Mouse (Mus musculus): ENCODE data around the gene Ddx47. TPM values are rescaled to one million over a fixed set of nuclear protein-coding genes. Genes with fewer than 3 reads are reported as not detected.

The Ddx47 gene
- polyA plus RNA-seq, 1 experiment: 66.6 TPM

DNA sequence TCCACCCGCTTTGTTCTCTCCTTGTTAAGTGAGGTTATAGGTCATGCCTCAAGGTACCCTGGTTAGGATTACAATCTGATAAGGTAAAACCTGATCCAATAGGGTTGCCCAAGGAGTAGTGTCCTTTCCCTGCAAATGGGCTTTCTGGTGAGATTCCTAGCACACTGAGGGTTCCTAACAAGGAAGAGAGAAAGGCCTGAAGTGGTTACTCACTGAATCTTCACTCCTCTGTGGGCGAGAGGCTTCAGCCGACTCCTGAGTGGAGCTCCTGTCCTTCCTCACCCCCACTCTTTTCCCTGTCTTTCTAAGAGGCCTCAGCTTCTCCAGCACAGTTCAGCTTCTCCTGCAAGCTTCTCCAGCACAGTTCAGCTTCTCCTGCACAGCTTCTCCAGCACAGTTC is 12.6 kb upstream of the Ddx47 start:
- Histone ChIP-seq H3K4me3 (ENCODE audit: insufficient read depth, low read length) (no peak overlapping the region), H3K4me1 (ENCODE audit: control insufficient read depth, insufficient read depth, low read length) (peaks cover 9% of the 10 kb centered on the region; the same call in 1 of the 2 replicates), H3K27ac (ENCODE audit: insufficient read depth, low read length) (no peak overlapping the region)
- TF ChIP-seq POLR2A (IDR thresholded peaks at IDR 0.05; ENCODE audit: extremely low read depth, insufficient read depth, low read length): no peak
- no peak for TF ChIP-seq CTCF (IDR thresholded peaks at IDR 0.05; ENCODE audit: extremely low read depth, insufficient read depth, low read length)

DNA sequence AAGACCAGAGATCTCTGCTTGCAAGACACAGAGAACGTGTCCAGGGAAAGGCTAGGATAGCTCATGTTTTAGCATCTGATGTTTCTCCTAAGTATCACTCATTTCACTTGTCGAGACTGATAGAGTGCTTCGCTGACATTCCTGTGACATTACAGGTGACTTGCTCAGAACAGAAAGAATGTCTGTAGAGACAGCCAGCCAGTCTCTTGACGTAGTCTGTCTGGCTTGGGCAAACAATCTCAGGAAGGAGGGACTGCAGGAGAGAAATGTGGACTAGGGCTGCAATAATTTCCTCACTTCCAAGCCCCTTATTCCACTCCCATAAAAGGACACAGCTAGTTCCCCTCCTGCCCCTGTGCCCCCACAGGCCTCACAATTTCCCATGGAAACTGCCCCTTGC is 11.1 kb upstream of the Ddx47 start:
- Histone ChIP-seq H3K4me3 (ENCODE audit: insufficient read depth, low read length) (no peak overlapping the region), H3K4me1 (ENCODE audit: control insufficient read depth, insufficient read depth, low read length) (no peaks in the 10 kb centered on the region), H3K27ac (ENCODE audit: insufficient read depth, low read length) (no peak overlapping the region)
- TF ChIP-seq POLR2A (IDR thresholded peaks at IDR 0.05; ENCODE audit: extremely low read depth, insufficient read depth, low read length): no peak
- TF ChIP-seq CTCF (IDR thresholded peaks at IDR 0.05; ENCODE audit: extremely low read depth, insufficient read depth, low read length): no peak

DNA sequence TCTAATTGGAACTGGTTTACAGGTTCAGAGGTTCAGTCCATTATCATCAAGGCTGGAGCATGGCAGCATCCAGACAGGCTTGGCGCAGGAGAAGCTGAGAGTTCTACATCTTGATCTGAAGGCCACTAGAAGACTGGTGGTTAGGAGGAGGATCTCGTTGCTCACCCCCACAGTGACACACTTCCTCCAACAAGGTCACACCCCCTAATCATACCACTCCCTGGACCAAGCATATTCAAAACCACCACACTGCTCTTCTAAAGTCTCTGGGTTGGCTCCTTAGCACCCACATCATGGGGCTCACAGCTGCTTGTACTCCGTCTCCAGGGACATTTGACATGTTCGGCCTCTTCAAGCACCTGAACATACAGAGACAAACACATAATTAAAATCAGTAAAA is 9.4 kb upstream of the Ddx47 start:
- Histone ChIP-seq H3K27ac (ENCODE audit: insufficient read depth, low read length) (no peak overlapping the region), H3K4me3 (ENCODE audit: insufficient read depth, low read length) (no peak overlapping the region), H3K4me1 (ENCODE audit: control insufficient read depth, insufficient read depth, low read length) (no peaks in the 10 kb centered on the region)
- TF ChIP-seq CTCF (IDR thresholded peaks at IDR 0.05; ENCODE audit: extremely low read depth, insufficient read depth, low read length): no peak
- no peak for TF ChIP-seq POLR2A (IDR thresholded peaks at IDR 0.05; ENCODE audit: extremely low read depth, insufficient read depth, low read length)

DNA sequence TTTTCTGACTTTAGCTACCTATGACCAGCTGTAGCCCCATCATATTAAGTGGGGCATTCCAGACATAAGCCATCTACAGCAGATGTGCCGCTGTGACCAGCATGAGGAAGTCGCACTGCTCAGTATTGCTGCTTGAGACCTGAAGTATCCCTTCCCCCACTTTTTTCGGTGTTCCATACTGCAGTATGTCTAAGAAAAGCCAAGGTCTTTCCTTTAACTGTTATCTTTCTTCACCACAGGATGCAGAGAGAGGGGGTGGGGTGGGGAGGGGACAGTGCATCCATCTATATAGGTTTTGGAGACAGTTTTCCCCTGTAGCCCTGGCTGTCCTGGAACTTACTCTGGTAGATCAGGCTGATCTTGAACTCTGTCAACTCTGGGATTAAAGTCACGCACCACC is 5.0 kb upstream of the Ddx47 start:
- Histone ChIP-seq H3K4me1 (ENCODE audit: control insufficient read depth, insufficient read depth, low read length) (no peaks in the 10 kb centered on the region), H3K27ac (ENCODE audit: insufficient read depth, low read length) (no peak overlapping the region), H3K4me3 (ENCODE audit: insufficient read depth, low read length) (no peak overlapping the region)
- TF ChIP-seq CTCF (IDR thresholded peaks at IDR 0.05; ENCODE audit: extremely low read depth, insufficient read depth, low read length) (no peak), POLR2A (IDR thresholded peaks at IDR 0.05; ENCODE audit: extremely low read depth, insufficient read depth, low read length) (no peak)

DNA sequence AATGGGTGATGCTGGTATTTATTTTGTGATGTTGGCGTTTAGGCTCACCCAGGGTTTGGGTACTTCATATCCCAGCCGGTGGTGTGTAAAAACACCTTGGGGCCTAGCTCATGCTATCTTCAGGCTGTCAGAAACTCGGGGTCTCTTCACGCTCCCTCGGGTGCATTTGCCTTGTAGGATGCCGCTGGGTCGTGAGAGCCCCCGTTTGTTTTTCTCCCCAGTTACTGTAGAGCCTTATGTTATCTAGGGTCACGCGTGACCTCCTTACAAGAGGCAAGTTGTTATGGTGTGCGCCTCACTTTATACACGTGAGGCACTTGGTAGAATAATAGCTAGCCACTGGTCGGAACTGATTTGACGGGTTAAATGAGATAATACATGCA is 313 bp downstream of the Ddx47 start:
- Histone ChIP-seq H3K4me1 (ENCODE audit: control insufficient read depth, insufficient read depth, low read length) (peaks cover 4% of the 10 kb centered on the region), H3K27ac (ENCODE audit: insufficient read depth, low read length) (no peak overlapping the region)

DNA sequence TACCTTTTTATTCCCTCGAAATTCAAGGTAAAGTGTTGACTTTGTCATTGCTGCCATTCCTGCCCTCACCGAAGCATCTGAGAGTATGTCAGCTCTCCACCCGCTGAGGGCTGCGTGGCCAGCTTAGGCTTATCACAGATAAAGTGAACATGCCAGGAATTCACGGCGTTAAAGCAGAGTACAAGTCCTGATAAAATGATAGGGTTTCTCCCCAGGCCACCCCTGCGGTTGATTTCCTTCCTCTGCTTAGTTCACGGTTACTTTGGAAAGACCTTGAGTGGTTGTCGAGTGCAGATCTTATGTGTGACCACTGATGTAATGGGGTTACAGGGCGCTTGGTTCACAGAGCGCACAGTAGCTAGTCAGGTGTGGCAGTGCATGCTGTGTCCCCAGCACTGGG is 5.8 kb downstream of the Ddx47 start:
- H3K4me1 ChIP-seq (ENCODE audit: control insufficient read depth, insufficient read depth, low read length): peaks cover 6% of the 10 kb centered on the region
- no peak for TF ChIP-seq POLR2A (IDR thresholded peaks at IDR 0.05; ENCODE audit: extremely low read depth, insufficient read depth, low read length)
- TF ChIP-seq CTCF (IDR thresholded peaks at IDR 0.05; ENCODE audit: extremely low read depth, insufficient read depth, low read length): no peak
- H3K4me3 ChIP-seq (ENCODE audit: insufficient read depth, low read length): no peak overlapping the region
- H3K27ac ChIP-seq (ENCODE audit: insufficient read depth, low read length): no peak overlapping the region

More for the DNA sequence above, 313 bp downstream of the Ddx47 start:
- TF ChIP-seq POLR2A (IDR thresholded peaks at IDR 0.05; ENCODE audit: extremely low read depth, insufficient read depth, low read length): no peak
- no peak for TF ChIP-seq CTCF (IDR thresholded peaks at IDR 0.05; ENCODE audit: extremely low read depth, insufficient read depth, low read length)
- peak overlapping the region; percentile 66 for H3K4me3 ChIP-seq (ENCODE audit: insufficient read depth, low read length)

DNA sequence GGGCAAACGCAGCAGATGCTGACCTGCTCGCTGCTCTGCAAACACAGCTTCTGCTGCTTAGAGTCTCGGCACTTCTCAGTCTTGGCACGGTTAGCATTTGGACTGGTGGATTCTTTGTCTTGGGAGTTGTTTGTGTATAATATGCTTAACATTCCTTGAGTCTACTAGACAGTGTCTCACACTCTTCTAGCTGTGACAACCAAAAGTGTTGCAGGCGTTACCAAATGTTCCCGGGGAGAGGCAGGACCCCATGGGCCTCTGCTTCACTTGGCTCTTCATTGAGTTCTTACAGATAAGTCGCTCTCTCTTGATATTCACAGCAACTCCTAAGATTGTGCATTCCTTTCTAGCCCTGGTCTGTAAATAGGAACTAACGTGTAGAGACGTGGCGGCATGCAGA is 8.2 kb downstream of the Ddx47 start:
- TF ChIP-seq CTCF (IDR thresholded peaks at IDR 0.05; ENCODE audit: extremely low read depth, insufficient read depth, low read length): no peak
- TF ChIP-seq POLR2A (IDR thresholded peaks at IDR 0.05; ENCODE audit: extremely low read depth, insufficient read depth, low read length): no peak

DNA sequence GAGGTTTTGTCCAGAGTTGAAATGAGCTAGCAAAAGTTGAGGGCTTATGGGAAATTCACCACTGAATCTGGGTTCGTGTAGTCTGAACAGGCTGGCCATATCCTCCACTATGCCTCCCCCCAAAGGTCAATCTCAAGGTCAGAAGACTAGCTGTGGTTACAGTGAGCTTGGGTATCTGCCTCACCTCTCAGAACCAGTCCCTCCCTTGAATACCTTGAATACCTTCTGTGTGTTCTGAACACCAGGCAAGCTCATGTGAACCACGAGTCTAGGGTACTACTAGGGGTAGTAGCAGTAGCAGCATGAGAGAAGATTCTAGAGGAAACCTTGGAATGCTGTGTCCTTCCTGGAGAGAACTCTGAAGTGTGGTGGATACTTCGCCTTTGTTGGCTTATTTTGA is 10.2 kb downstream of the Ddx47 start:
- no peak overlapping the region for H3K4me3 ChIP-seq (ENCODE audit: insufficient read depth, low read length)
- H3K4me1 ChIP-seq (ENCODE audit: control insufficient read depth, insufficient read depth, low read length): peaks cover 3% of the 10 kb centered on the region
- TF ChIP-seq POLR2A (IDR thresholded peaks at IDR 0.05; ENCODE audit: extremely low read depth, insufficient read depth, low read length): no peak
- TF ChIP-seq CTCF (IDR thresholded peaks at IDR 0.05; ENCODE audit: extremely low read depth, insufficient read depth, low read length): no peak
- no peak overlapping the region for H3K27ac ChIP-seq (ENCODE audit: insufficient read depth, low read length)

More for the DNA sequence above, 8.2 kb downstream of the Ddx47 start:
- no peak overlapping the region for H3K27ac ChIP-seq (ENCODE audit: insufficient read depth, low read length)
- H3K4me1 ChIP-seq (ENCODE audit: control insufficient read depth, insufficient read depth, low read length): peaks cover 3% of the 10 kb centered on the region
- H3K4me3 ChIP-seq (ENCODE audit: insufficient read depth, low read length): no peak overlapping the region

DNA sequence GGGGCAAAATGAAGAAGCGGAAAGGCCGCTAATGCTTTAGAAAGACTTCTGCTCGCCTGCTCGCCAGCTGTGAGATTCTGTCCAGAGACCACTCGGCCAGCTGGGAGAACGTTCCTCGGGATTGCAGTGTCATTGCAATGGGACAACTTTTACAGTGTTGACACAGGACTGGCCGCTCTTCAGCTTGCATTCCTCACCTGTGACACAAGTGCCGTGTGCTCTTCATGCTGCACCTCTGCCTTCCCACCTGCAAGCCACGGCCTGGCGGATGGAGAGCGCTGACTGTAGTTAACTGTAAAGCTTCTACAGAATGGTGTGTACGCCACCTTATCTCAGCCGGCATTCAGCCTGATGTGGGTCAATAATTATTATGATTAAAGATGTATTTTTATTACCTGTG is 12.0 kb downstream of the Ddx47 start:
- Histone ChIP-seq H3K27ac (ENCODE audit: insufficient read depth, low read length) (no peak overlapping the region), H3K4me3 (ENCODE audit: insufficient read depth, low read length) (no peak overlapping the region), H3K4me1 (ENCODE audit: control insufficient read depth, insufficient read depth, low read length) (peaks cover 3% of the 10 kb centered on the region)
- no peak for TF ChIP-seq CTCF (IDR thresholded peaks at IDR 0.05; ENCODE audit: extremely low read depth, insufficient read depth, low read length)
- TF ChIP-seq POLR2A (IDR thresholded peaks at IDR 0.05; ENCODE audit: extremely low read depth, insufficient read depth, low read length): no peak

DNA sequence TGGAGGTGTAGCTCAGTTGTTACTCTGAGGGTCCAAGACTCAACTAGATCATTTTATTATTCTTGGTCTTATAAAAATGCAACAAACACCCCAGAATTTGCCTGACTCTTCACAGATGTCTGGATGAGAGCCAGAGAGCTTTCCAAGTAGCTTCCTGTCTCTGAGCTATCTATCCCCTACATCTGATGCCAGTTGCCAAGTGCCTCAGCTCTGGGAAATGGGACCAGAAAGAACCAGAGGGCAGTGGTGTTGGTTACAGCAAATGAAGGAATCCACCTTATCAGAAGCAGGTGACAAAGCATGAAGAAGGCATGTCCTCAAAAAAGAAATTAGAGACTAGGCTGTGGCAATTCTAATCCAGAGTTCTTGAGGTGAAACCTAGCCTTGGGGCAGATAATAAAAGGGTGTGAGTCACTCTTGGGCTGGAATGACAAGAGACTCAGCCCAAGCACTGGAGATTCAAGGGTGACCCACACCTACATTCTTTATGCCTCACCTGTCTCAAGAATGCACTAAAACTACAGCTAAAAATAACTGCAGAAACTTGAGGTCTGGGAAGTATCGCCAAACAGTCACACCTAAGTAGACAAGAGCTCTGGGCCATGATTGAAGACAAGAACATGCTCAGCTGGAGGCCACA is 13.5 kb downstream of the Ddx47 start:
- no peak overlapping the region for H3K4me3 ChIP-seq (ENCODE audit: insufficient read depth, low read length)
- H3K4me1 ChIP-seq (ENCODE audit: control insufficient read depth, insufficient read depth, low read length): no peaks in the 10 kb centered on the region
- TF ChIP-seq CTCF (IDR thresholded peaks at IDR 0.05; ENCODE audit: extremely low read depth, insufficient read depth, low read length): no peak
- no peak overlapping the region for H3K27ac ChIP-seq (ENCODE audit: insufficient read depth, low read length)
